Mouse (Mus musculus): Measurements from ENCODE around the gene Syngr1.

The Syngr1 gene

DNA sequence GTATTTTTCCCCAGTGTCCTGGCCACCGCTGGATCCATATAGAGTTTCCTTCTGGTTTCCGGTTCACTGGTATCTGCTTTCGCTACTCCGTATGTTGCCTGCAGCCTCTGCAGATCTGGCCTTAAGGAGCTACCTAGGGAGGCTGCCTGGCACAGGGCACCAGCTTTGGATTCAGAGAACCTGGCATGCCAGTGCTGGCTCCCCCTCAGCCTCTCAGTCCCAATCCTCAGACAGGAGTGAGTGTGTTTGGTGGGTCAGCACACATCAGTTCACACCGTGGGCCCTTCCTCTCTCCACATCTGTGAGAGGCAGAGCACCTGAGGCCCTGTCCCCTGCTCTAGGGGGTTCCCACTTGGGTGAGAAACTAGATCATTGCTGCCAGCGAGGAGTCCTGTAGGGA, 10.4 kb downstream of the Syngr1 start:
- in situ Hi-C loops (cut with MboI; ENCODE audit: low pct_unique_long_range_greater_than_20kb in 1 of 2, low sequenced_read_pairs in 2 of 2, unreplicated experiment in 1 of 2), result loop anchor here in 1 of 2 experiments (25.0 kb wide), 1 partner anchor 611 kb away; the partner anchor contains the start of gene Tnrc6b

DNA sequence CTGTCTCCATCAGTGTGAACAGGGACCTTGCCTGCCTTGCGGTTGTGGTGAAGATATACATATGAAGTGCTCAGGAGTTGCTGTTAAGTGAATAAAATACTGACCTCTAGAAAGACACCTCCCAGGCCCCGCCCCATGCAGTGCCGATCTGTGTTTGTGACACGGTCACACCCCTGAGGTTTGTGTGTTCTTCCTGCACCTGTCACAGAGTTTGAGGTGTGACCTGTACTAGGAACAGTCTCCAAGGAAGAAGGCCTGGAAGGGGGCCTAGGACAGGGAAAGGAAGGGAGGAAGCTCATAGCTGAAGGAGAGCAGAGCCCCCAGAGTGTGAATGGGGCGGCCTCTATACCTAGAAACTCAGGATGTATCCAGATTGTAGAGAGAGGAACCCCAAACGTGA, 11.4 kb downstream of the Syngr1 start:
- in situ Hi-C loops (cut with MboI; ENCODE audit: low pct_unique_long_range_greater_than_20kb in 1 of 2, low sequenced_read_pairs in 2 of 2, unreplicated experiment in 1 of 2), result loop anchor here in 1 of 2 experiments (25.0 kb wide), 1 partner anchor 610 kb away; the partner anchor contains the start of gene Tnrc6b

DNA sequence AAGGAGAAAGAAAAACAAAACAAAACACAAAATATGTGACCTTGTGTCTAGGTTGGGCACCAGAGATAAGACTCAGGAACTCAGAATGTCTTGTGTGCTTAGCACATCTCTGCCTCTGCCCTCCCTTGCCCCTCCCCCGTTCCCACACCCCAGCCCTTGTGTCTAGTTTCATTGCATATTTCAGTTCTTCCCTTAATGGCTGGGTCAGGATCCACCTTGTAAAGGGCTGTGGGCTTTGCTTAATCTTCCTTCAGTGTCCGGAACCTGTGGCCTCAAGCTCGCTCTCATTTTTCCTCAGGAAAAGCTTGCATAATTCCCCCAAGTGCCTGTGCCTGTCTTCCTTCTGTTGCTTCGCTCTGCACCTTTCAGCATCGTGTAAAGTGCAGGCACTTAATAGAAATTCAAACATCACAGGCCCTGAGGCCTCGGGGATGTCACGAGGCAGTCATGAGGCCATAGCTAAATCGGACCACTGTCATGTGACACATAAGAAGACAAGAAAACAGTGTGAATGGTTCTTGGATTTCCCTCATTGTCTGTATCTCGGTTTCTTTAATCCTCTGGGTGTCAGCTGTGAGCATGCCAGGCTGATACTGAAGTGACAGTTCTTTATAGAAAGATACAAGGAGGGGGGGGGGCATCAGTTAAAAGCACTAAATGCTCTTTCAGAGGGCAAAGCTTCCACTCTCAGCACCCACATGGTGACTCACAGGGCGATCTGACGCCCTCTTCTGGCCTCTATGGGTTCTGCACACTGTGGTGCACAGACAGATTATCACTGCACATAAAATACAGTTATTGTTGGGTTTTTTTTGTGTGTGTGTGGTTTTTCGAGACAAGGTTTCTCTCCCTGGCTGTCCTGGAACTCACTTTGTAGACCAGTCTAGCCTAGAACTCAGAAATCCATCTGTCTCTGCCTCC, 14.6 kb downstream of the Syngr1 start:
- in situ Hi-C loops (cut with MboI; ENCODE audit: low pct_unique_long_range_greater_than_20kb in 1 of 2, low sequenced_read_pairs in 2 of 2, unreplicated experiment in 1 of 2), result loop anchor here in 1 of 2 experiments (25.0 kb wide), 1 partner anchor 607 kb away; the partner anchor contains the start of gene Tnrc6b

DNA sequence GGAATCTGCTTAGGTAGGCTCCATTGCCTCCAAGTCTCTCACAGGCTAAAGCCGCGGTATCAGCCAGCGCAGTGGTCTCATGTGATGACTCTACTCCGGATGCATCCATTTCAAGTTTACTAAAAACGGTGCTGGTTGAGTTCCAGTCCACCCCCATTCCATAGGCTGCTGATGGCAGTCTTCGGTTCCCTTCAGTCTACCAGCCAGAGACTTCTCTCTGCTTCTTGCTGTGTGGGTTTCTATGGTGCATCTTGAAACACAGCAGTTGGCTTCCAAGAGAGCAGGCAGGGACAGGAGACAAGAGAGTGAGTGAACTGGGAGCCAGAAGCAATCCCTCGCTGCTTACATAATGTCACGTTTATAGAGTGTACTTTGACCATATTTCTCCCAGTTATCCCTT, 16.0 kb downstream of the Syngr1 start:
- in situ Hi-C loops (cut with MboI; ENCODE audit: low pct_unique_long_range_greater_than_20kb in 1 of 2, low sequenced_read_pairs in 2 of 2, unreplicated experiment in 1 of 2), result loop anchor here in 1 of 2 experiments (25.0 kb wide), 1 partner anchor 605 kb away; the partner anchor contains the start of gene Tnrc6b

DNA sequence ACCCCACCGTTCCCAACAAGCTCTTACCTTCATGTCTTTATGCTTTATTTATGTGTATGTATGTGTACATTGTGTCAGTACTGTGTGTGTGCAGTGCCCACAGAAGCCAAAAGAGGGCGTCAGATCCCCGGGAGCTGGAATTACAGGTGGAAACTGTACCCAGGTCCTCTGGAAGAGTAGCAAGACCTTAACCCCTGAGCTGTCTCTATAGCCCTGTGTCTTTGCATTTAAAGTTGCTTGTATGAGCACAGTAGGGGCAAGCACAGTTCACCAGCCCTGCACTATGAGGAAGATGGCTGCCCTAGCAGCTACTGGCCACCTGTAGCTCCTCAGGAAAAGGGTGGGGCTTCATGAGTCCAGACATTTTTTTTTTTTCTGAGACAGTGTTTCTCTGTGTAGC, 16.4 kb downstream of the Syngr1 start:
- in situ Hi-C loops (cut with MboI; ENCODE audit: low pct_unique_long_range_greater_than_20kb in 1 of 2, low sequenced_read_pairs in 2 of 2, unreplicated experiment in 1 of 2), result loop anchor here in 1 of 2 experiments (25.0 kb wide), 1 partner anchor 605 kb away; the partner anchor contains the start of gene Tnrc6b

- in situ Hi-C loops (cut with MboI; ENCODE audit: low pct_unique_long_range_greater_than_20kb in 1 of 2, low sequenced_read_pairs in 2 of 2, unreplicated experiment in 1 of 2), result loop anchor here (5.0 to 25.0 kb wide), 2 partner anchors 111 to 601 kb away; partner anchors contain the start of gene Tnrc6b (in 1 of the 2)
Measured at GRCm38 (mm10) chr15:80111436-80111835, 20.3 kb downstream of the Syngr1 start.

GRCm38 (mm10) chr15:80112499-80112898, 21.4 kb downstream of the Syngr1 start:
- in situ Hi-C loops (cut with MboI; ENCODE audit: low pct_unique_long_range_greater_than_20kb in 1 of 2, low sequenced_read_pairs in 2 of 2, unreplicated experiment in 1 of 2), result loop anchor here (5.0 to 25.0 kb wide), 2 partner anchors 110 to 600 kb away; partner anchors contain the start of gene Tnrc6b (in 1 of the 2)

- in situ Hi-C loops (cut with MboI; ENCODE audit: low pct_unique_long_range_greater_than_20kb in 1 of 2, low sequenced_read_pairs in 2 of 2, unreplicated experiment in 1 of 2), result loop anchor here (5.0 to 25.0 kb wide), 2 partner anchors 108 to 598 kb away; partner anchors contain the start of gene Tnrc6b (in 1 of the 2)
Measured at GRCm38 (mm10) chr15:80114414-80114813, 23.3 kb downstream of the Syngr1 start.

DNA sequence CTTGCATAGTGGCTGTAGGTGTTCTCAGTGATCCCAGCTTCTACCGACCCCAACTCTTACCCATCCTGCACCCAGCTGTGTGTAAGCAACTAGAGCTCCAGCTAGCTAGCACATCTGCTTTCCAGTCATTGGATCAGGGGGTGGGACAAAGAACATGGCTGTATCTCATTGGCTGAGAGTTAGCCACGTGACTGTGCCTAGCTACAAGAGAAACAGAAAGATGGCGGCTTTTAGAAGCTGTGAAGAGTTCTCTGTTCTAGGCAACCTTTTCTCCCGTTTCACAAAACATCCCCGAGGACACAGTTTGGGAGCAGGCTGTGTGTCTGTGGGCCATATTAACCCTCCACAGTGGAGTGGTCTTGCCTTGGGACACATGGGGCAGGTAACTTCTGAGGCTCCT, 24.1 kb downstream of the Syngr1 start:
- in situ Hi-C loops (cut with MboI; ENCODE audit: low pct_unique_long_range_greater_than_20kb in 1 of 2, low sequenced_read_pairs in 2 of 2, unreplicated experiment in 1 of 2), result loop anchor here in 1 of 2 experiments (25.0 kb wide), 1 partner anchor 597 kb away; the partner anchor contains the start of gene Tnrc6b

- in situ Hi-C loops (cut with MboI; ENCODE audit: low pct_unique_long_range_greater_than_20kb in 1 of 2, low sequenced_read_pairs in 2 of 2, unreplicated experiment in 1 of 2), result loop anchor here in 1 of 2 experiments (25.0 kb wide), 1 partner anchor 596 kb away; the partner anchor contains the start of gene Tnrc6b
Measured at GRCm38 (mm10) chr15:80115866-80116794, 25.0 kb downstream of the Syngr1 start.

DNA sequence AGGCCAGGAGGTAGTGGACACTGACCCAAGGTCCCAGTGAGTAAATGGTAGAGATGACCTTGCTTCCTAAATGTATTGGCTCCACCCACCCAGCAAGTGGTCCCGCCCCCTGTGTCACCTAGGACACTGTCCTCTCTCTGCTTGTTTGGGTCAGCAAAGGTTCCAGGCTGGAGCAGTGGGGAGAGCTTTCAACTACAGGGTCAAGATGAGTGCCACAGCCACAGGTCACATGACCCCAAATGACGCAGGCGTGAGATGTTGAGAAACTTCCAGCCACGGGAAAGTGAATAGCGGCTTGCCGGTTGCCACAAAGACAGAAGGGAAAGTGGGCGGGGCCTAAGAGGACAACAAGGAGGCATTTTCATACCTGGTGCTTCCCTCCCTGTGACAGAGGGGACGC, 26.0 kb downstream of the Syngr1 start:
- in situ Hi-C loops (cut with MboI; ENCODE audit: low pct_unique_long_range_greater_than_20kb in 1 of 2, low sequenced_read_pairs in 2 of 2, unreplicated experiment in 1 of 2), result loop anchor here in 1 of 2 experiments (25.0 kb wide), 1 partner anchor 595 kb away; the partner anchor contains the start of gene Tnrc6b

DNA sequence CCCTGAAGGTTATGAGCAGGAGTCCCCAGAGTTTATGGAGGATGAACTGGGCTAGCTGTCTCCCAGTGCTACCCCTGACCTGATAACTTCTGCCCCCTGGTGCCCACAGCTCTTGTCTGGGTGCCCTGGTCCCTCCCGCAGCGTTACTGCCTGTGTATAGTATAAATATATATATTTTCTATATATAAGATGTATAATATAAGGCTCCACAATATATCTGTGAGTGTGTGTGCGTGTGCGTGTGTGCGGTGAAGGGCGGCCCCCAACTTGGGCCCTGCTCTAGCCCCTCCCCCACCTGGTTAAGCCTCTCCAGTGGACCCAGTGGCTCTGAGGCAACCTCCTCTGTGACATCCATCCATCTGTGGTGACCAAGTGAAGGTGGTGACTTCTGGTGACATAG, 27.9 kb downstream of the Syngr1 start:
- in situ Hi-C loops (cut with MboI; ENCODE audit: low pct_unique_long_range_greater_than_20kb in 1 of 2, low sequenced_read_pairs in 2 of 2, unreplicated experiment in 1 of 2), result loop anchor here in 1 of 2 experiments (25.0 kb wide), 1 partner anchor 593 kb away; the partner anchor contains the start of gene Tnrc6b

GRCm38 (mm10) chr15:80121721-80122325, 30.7 kb downstream of the Syngr1 start:
- in situ Hi-C loops (cut with MboI; ENCODE audit: low pct_unique_long_range_greater_than_20kb in 1 of 2, low sequenced_read_pairs in 2 of 2, unreplicated experiment in 1 of 2), result loop anchor here in 1 of 2 experiments (25.0 kb wide), 1 partner anchor 590 kb away; the partner anchor contains the start of gene Tnrc6b

DNA sequence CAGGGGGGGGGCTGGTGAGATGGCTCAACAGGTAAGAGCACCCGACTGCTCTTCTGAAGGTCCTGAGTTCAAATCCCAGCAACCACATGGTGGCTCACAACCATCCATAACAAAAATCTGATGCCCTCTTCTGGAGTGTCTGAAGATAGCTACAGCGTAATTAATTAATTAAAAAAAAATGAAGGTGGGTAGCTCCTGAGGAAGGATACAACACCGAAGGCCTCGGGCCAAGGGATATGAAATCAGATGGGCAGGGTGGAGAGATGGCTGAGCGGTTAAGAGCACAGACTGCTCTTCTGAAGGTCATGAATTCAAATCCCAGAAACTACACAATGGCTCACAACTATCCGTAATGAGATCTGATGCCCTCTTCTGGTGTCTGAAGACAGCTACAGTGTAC, 31.3 kb downstream of the Syngr1 start:
- in situ Hi-C loops (cut with MboI; ENCODE audit: low pct_unique_long_range_greater_than_20kb in 1 of 2, low sequenced_read_pairs in 2 of 2, unreplicated experiment in 1 of 2), result loop anchor here in 1 of 2 experiments (25.0 kb wide), 1 partner anchor 590 kb away; the partner anchor contains the start of gene Tnrc6b

GRCm38 (mm10) chr15:80124651-80125050, 33.5 kb downstream of the Syngr1 start:
- in situ Hi-C loops (cut with MboI; ENCODE audit: low pct_unique_long_range_greater_than_20kb in 1 of 2, low sequenced_read_pairs in 2 of 2, unreplicated experiment in 1 of 2), result loop anchor here in 1 of 2 experiments (25.0 kb wide), 1 partner anchor 588 kb away; the partner anchor contains the start of gene Tnrc6b

- in situ Hi-C loops (cut with MboI; ENCODE audit: low pct_unique_long_range_greater_than_20kb in 1 of 2, low sequenced_read_pairs in 2 of 2, unreplicated experiment in 1 of 2), result no loop called here
Measured at GRCm38 (mm10) chr15:80127191-80127590, 36.1 kb downstream of the Syngr1 start.

DNA sequence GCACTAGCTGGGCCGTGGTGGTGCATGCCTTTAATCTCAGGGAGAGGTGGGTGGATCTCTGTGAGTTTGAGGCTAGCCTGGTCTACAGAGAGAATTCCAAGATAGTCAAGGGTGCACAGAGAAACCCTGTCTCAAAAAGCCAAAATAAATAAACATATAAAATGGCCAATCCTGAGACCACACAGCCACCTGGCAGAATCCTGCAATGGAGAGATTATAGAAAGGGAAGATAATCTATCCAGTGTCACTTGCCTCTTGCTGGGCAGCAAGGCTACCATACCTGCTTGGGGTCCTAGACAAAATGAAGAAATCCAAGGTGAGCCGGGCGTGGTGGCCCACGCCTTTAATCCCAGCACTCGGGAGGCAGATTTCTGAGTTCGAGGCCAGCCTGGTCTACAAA, 38.8 kb downstream of the Syngr1 start:
- in situ Hi-C loops (cut with MboI; ENCODE audit: low pct_unique_long_range_greater_than_20kb in 1 of 2, low sequenced_read_pairs in 2 of 2, unreplicated experiment in 1 of 2), result no loop called here

All from mouse embryonic stem cell (cell line).